Mouse (Mus musculus) inflammation-experienced regulatory T-cells (primary cell): ENCODE data around the gene Slc26a8. TPM values are rescaled to one million over a fixed set of nuclear protein-coding genes. Genes with fewer than 3 reads are reported as not detected.

Source experiments
- polyA plus RNA-seq, 2 experiments: library from polyadenylated mRNA; unstranded; fragments of 100-300 nt; shearing (Covaris generic); gene quantifications; one replicate each; pipeline ENCODE4 v1.2.1; 2017

Slc26a8 gene
- 1 to 10 TPM in 1 of 2 experiments, under 1 TPM in 1; 0.27 to 1.2 TPM for polyA plus RNA-seq

GRCm38 (mm10) chr17:28689586-28690283 is at the start of gene Slc26a8:
Gene Slc26a8 (minus strand): TSS chr17:28690233.

DNA sequence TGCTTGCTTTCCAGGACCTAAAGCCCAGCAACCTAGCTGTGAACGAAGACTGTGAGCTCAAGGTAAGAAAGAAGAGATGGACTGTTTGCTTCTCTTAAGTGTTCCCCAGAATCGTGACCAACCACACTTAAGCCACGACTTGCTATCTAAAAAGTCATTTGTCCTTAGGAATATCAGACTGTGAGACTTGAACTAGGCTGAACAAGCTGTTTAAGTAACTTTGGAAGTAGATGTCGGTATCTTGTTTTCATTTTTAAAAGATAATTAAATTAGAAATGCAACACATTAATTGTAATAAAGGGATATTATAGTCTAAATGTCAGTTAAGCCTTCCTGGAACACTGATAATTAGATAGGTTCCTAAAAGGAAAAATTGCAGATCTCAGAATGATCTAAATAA is 35.8 kb upstream of the Slc26a8 start, which contains the start of gene AC170998.1:
TSS of gene AC170998.1 (plus strand) at position 301 of the 400 bp plus-strand sequence.

GRCm38 (mm10) chr17:28690776-28691686 is 998 bp upstream of the Slc26a8 start, which contains the start of gene Mapk14:
Gene Mapk14 (plus strand): TSS chr17:28691329.

GRCm38 (mm10) chr17:28622300-28622759 is 67.7 kb downstream of the Slc26a8 start, which contains the start of gene Srpk1:
Gene Srpk1 (minus strand): TSS chr17:28622709.

Other genes with a start within 250 kb of the Slc26a8 start
- 100 to 1,000 TPM; 104 TPM for gene Fkbp5, start 172.7 kb downstream of the Slc26a8 start, polyA plus RNA-seq
- 1 to 10 TPM in 1 of 2 experiments, under 1 TPM in 1; 0.12 to 1.2 TPM for gene Armc12, start 159.4 kb downstream of the Slc26a8 start, polyA plus RNA-seq
- not detected for gene Clpsl2, start 140.8 kb downstream of the Slc26a8 start, polyA plus RNA-seq
- gene Clps, start 129.5 kb downstream of the Slc26a8 start, polyA plus RNA-seq: not detected
- gene Lhfpl5, start 114.6 kb downstream of the Slc26a8 start, polyA plus RNA-seq: 1 to 10 TPM in 1 of 2 experiments, under 1 TPM in 1; 0.86 to 1.8 TPM
- gene Srpk1, start 67.5 kb downstream of the Slc26a8 start, polyA plus RNA-seq: 100 to 1,000 TPM; 160 to 211 TPM
- gene Mapk14, start 1.1 kb upstream of the Slc26a8 start, polyA plus RNA-seq: 100 to 1,000 TPM in 1 of 2 experiments, 10 to 100 TPM in 1; 91.4 to 156 TPM
- 1 to 10 TPM; 8.7 to 8.9 TPM for gene AC170998.1, start 35.9 kb upstream of the Slc26a8 start, polyA plus RNA-seq
- gene Mapk13, start 79.1 kb upstream of the Slc26a8 start, polyA plus RNA-seq: under 1 TPM; 0.24 to 0.72 TPM
- gene Brpf3, start 110.9 kb upstream of the Slc26a8 start, polyA plus RNA-seq: 10 to 100 TPM in 1 of 2 experiments, 1 to 10 TPM in 1; 9.7 to 24.5 TPM
- under 1 TPM in 1 of 2 experiments, not detected in 1; 0.37 TPM for gene Pnpla1, start 168.2 kb upstream of the Slc26a8 start, polyA plus RNA-seq
- gene 4930539E08Rik, start 225.1 kb upstream of the Slc26a8 start, polyA plus RNA-seq: 1 to 10 TPM in 1 of 2 experiments, under 1 TPM in 1; 0.70 to 2.8 TPM